Mouse (Mus musculus) central nervous system, embryonic 14 days (tissue): ENCODE data around the gene Serpini1. TPM values are rescaled to one million over a fixed set of nuclear protein-coding genes. Genes with fewer than 3 reads are reported as not detected.

ENCODE experiments used
- polyA plus RNA-seq: library from polyadenylated mRNA; depleted of rRNA; stranded (reverse); fragments of >200 nt; gene quantifications from 2 replicates; pipeline ENCODE4 v1.2.3, GENCODE M21; 2012; rRNA removed

Serpini1 gene
- polyA plus RNA-seq = 47.9 and 49.5 TPM in 2 replicates

GRCm38 (mm10) chr3:75557292-75557691 lies at the start of gene Serpini1:
Serpini1 (plus strand) TSS chr3:75557547.

DNA sequence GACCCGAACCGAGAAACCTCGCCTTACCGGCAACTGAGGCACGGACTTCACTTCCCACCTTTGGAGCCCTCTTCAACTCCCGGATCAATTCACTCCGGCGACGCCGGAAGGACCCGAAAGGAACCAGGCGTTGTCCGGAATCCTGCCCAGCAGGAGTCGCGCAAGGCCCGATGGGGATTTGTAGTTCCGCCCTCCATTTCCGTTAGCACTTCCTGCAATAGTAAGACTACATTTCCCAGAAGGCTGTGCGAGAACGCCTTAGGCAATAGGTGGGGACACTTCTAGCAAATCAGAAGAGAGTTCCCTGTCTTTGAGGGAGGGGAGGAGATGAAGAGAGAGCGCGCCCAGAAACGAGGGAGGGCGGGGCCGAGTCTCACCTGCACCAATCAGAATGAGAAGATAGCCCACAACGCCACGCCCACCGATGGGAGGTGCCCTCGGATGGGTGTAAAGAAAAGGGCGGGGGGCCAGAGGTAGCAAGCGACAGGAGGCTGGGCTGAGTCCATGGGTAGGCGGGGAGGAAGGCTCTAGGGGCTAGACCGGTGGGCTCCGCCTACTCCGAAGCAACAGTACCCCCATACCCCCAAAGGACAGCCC lies 554 bp upstream of the Serpini1 start, which contains the start of gene Pdcd10:
TSS of gene Pdcd10 (minus strand) at position 162 of the 597 bp plus-strand sequence.

Other genes starting within 250 kb of the Serpini1 start
- gene Wdr49, start 75.4 kb upstream of the Serpini1 start, polyA plus RNA-seq = 0.06 and 0.11 TPM in 2 replicates
- 44.7 and 47.5 TPM in 2 replicates for gene Pdcd10, start 691 bp upstream of the Serpini1 start, polyA plus RNA-seq
- gene Gm29133, start 190.7 kb downstream of the Serpini1 start, polyA plus RNA-seq = not detected in 2 replicates